Mouse (Mus musculus) left cerebral cortex, adult 2 months (tissue): Measurements from ENCODE around the gene Top3b. TPM values are rescaled to one million over a fixed set of nuclear protein-coding genes. Genes with fewer than 3 reads are reported as not detected.
"Not testable (repeated sequence)": the region's sequence is repeated elsewhere in the genome, so short reads cannot be mapped to it uniquely, and the experiment has no call there.

Source experiments
- DNase-seq, 2 experiments: peaks; one replicate each; pipeline ENCODE4 v3.0.0; 2021 to 2022; ENCODE audit warnings: low spot score in 2 of 2, mixed read lengths in 1 of 2; ENCODE audit errors: extremely low spot score in 1 of 2
- H3K27ac ChIP-seq: fragments of 200-600 bp; 2 replicates; pipeline ENCODE4 v1.8.1; 2022
- H3K4me3 ChIP-seq: fragments of 200-600 bp; 2 replicates; pipeline ENCODE4 v1.8.1; 2022
- CTCF ChIP-seq: fragments of 200-600 bp; IDR thresholded peaks from 2 replicates; pipeline ENCODE4 v1.8.1; 2022; ENCODE audit warnings: antibody characterized with exemption, mild to moderate bottlenecking, moderate library complexity
- intact Hi-C: fragments of 180-260 bp; cut with DNase I; formaldehyde crosslinking; loops from one replicate; pipeline ENCODE4 v1.15.1; 2025
- long read RNA-seq, 2 experiments: library from polyadenylated mRNA; stranded (forward); transcript quantifications; one replicate each; pipeline ENCODE4 v2.0.0; 2021; ENCODE audit warnings: borderline mapping rate in 2 of 2
- total RNA-seq, 2 experiments: library from RNA; stranded (reverse); gene quantifications; 2 replicates each; pipeline ENCODE4 v1.2.3; 2021

The Top3b gene
- total RNA-seq: 10 to 100 TPM; 64.0 to 72.0 TPM
- long read RNA-seq, experiment 1, transcript Top3b-201 (18 exons, 3,073 nt): major isoform, 13 of 50 reads
- long read RNA-seq, experiment 1, partial matches to known transcripts: 2 of 50 reads
- long read RNA-seq, experiment 1, other reads (novel, unspliced or antisense): 35 of 50 reads
- long read RNA-seq, experiment 2, transcript Top3b-201 (18 exons, 3,073 nt): major isoform, 5 of 53 reads
- long read RNA-seq, experiment 2, partial matches to known transcripts: 4 of 53 reads
- long read RNA-seq, experiment 2, other reads (novel, unspliced or antisense): 42 of 53 reads

GRCm38 (mm10) chr16:16870617-16871331 is at the start of gene Top3b, which contains the start of gene Vpreb1:
Gene Top3b, plus strand, starts transcription at chr16:16870736.
Gene Vpreb1, minus strand, starts transcription at chr16:16870843.
- Histone ChIP-seq H3K4me3 (peak within 1 kb of the TSS; percentile 80), H3K27ac (peak within 1 kb of the TSS; percentile 93)
- intact Hi-C loops: loop anchor here (5.0 kb wide), 3 partner anchors 273 to 568 kb away; partner anchors contain the start of genes Dnm1l and Yars2
- peak; percentile 88 to 90 for DNase-seq
- peak; percentile 45 for TF ChIP-seq CTCF

- TF ChIP-seq CTCF: no peak
- Histone ChIP-seq H3K27ac (no peak overlapping the region), H3K4me3 (no peak overlapping the region)
- no peak for DNase-seq
- intact Hi-C loops: no loop called here
Measured at GRCm38 (mm10) chr16:16825476-16825875, 45.1 kb upstream of the Top3b start.

- no peak overlapping the region for H3K27ac ChIP-seq
- no peak for TF ChIP-seq CTCF
- intact Hi-C loops: no loop called here
- no peak for DNase-seq
- no peak overlapping the region for H3K4me3 ChIP-seq
Measured at GRCm38 (mm10) chr16:16826223-16826622, 44.3 kb upstream of the Top3b start.

GRCm38 (mm10) chr16:16828757-16829615 is 41.5 kb upstream of the Top3b start, which contains the start of gene Spag6l:
Gene Spag6l, minus strand, starts transcription at chr16:16829456.
- Histone ChIP-seq H3K4me3 (peak within 1 kb of the TSS; percentile 58), H3K27ac (0 out of 2 replicates have a peak within 1 kb of the TSS, but pooled peaks have one; percentile 8)
- TF ChIP-seq CTCF: peak; percentile 25
- peak; percentile 46 to 52 for DNase-seq
- intact Hi-C loops: no loop called here

- intact Hi-C loops: loop anchor here (2.0 kb wide), 1 partner anchor 21 kb away; no protein-coding TSS in a partner anchor
- no peak for TF ChIP-seq CTCF
- peak overlapping the region; percentile 58; the same call in 1 of the 2 replicates for H3K4me3 ChIP-seq
- DNase-seq: no peak
- no peak overlapping the region for H3K27ac ChIP-seq
Measured at GRCm38 (mm10) chr16:16829671-16830070, 40.9 kb upstream of the Top3b start.

- intact Hi-C loops: no loop called here
- H3K27ac ChIP-seq: no peak overlapping the region
- no peak overlapping the region for H3K4me3 ChIP-seq
- no peak; the same call in 1 of the 2 replicates for TF ChIP-seq CTCF
- no peak for DNase-seq
Measured at GRCm38 (mm10) chr16:16849196-16849595, 21.3 kb upstream of the Top3b start.

- DNase-seq: no peak
- Histone ChIP-seq H3K27ac (no peak overlapping the region), H3K4me3 (no peak overlapping the region)
- no peak for TF ChIP-seq CTCF
- intact Hi-C loops: no loop called here
Measured at GRCm38 (mm10) chr16:16852411-16852810, 18.1 kb upstream of the Top3b start.

- peak in 1 of 2 experiments; percentile 29 for DNase-seq
- intact Hi-C loops: no loop called here
Measured at GRCm38 (mm10) chr16:16854836-16855235, 15.7 kb upstream of the Top3b start.

GRCm38 (mm10) chr16:16855541-16855940 is 15.0 kb upstream of the Top3b start:
- no peak overlapping the region for H3K27ac ChIP-seq
- no peak for DNase-seq
- intact Hi-C loops: no loop called here
- TF ChIP-seq CTCF: no peak
- H3K4me3 ChIP-seq: no peak overlapping the region

More at GRCm38 (mm10) chr16:16854836-16855235, 15.7 kb upstream of the Top3b start:
- peak; percentile 70 for TF ChIP-seq CTCF
- Histone ChIP-seq H3K27ac (no peak overlapping the region), H3K4me3 (no peak overlapping the region)

GRCm38 (mm10) chr16:16856054-16856453 is 14.5 kb upstream of the Top3b start:
- DNase-seq, H3K4me3 ChIP-seq, intact Hi-C loops, H3K27ac ChIP-seq: not testable (repeated sequence)

GRCm38 (mm10) chr16:16856731-16857476 is 13.6 kb upstream of the Top3b start:
- Histone ChIP-seq H3K27ac (no peak overlapping the region), H3K4me3 (no peak overlapping the region)
- intact Hi-C loops: no loop called here
- no peak for DNase-seq
- TF ChIP-seq CTCF: no peak
